Mouse (Mus musculus): Measurements from ENCODE around the gene Lrrk1.

DNA sequence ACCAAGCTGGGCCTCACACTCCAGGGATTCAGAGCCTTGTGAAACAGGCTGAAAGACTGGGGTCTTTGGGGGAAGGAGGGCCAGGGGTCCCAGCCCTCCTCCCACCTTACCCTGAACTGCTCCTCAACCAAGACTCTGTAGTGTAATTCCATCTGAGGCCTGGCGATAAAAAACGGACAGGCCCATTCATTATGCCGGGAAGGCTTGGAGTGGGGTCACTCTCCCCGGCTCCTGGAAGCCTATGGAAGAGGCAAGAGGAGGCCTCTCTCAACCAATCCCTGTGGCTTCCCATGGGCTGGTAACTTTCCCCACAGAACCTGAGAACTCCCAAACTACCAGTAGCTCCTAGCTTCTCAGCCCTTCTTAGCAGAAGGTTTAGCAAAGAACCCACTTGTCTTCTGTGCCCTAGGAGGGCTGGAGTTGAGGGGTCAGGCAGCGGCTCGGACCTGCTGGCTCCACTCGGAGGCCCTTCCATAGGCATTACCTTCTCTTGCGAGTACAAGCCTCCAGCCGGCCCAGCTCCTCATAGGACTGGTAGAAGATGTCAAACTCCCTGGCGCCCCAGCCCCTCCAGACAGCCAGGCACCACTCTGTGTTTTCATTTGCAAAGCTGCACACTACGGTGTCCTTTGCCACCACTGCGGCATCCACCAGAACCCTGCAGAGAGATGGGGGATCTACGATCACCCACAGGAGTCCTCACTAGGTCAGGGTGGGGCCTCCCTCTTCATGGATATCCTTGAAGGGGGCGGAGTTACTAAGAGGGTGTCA is 128.5 kb downstream of the Lrrk1 start:
- TF ChIP-seq CTCF (IDR thresholded peaks at IDR 0.05; ENCODE audit: control insufficient read depth, insufficient read depth, insufficient read length): no peak
- no peak for TF ChIP-seq FOSL1 (IDR thresholded peaks at IDR 0.05; ENCODE audit: insufficient read depth, low read length, poor library complexity, severe bottlenecking)
- no peak for TF ChIP-seq USF1 (IDR thresholded peaks at IDR 0.05; ENCODE audit: low read depth)
- TF ChIP-seq MAX (IDR thresholded peaks at IDR 0.05): no peak
- no peak for TF ChIP-seq CEBPB (IDR thresholded peaks at IDR 0.05; ENCODE audit: low read depth)
- TF ChIP-seq MYOD1 (IDR thresholded peaks at IDR 0.05; ENCODE audit: control insufficient read depth, insufficient read length, low read depth): no peak
- TF ChIP-seq MYOG (IDR thresholded peaks at IDR 0.05; ENCODE audit: control insufficient read depth, extremely low read depth, insufficient read length): no peak

Measured in C2C12 (cell line).